Mouse (Mus musculus): ENCODE results near the gene Fn3krp.

DNA sequence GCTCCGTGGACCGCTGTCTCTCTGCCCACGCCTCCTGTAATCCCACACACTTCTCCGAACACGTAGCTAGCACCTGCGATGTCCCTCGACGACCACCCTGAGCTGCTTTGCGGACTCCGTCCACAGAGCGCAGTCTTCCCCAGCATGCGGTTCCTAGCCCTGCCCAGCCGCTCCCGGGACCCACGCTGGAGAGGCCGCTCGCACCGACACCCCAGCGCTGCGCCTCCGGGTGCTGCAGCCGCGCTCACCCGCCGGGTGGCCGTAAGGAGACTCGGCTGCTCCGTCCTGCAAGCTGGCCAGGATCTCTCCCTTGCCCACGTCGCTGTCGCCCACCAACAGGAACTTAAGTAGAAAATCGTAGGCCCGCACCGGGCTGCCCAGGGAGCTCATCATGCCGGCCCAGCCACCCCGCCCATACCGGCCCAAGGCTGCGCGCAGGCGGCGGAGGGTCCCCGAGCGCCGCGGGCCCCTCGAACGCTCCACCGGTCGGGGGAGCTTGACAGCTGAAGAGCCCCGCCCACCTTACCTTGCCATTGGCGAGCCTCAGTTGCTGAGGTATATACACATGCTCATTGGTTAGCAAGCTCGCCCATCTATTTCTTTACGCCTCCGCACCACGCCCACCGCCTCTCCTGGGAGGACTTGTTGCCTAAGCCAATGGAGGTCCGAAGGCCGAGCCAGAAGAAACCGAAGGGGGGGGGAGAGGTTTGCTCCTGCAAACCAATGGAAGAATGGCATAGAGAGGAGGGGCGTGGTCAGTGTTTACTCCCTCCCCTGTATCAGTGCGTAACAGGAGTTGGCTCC, 33.2 kb upstream of the Fn3krp start, which contains the start of gene Rab40b:
- no peak for TF ChIP-seq POLR2A (IDR thresholded peaks at IDR 0.05; ENCODE audit: low read depth, low read length)
- no peak for TF ChIP-seq CTCF (conservative IDR thresholded peaks at IDR 0.05; ENCODE audit: insufficient read depth, insufficient read length, low read depth, low read length)

Measured in kidney, adult 2 months (tissue).